Mouse (Mus musculus) neural tube, embryonic 11.5 days (tissue): ENCODE data around the gene Cth. TPM values are rescaled to one million over a fixed set of nuclear protein-coding genes. Genes with fewer than 3 reads are reported as not detected.
A peak's percentile ranks its signal among the peaks of the same experiment; 100 is the strongest.

Experiments
- ATAC-seq: fragments of 200-750 bp; cut with Nextera tagmentation; 2 replicates; pipeline ENCODE4 v1.8.0; 2017; ENCODE audit warnings: moderate number of reproducible peaks, mild to moderate bottlenecking, moderate TSS enrichment, moderate library complexity; ENCODE audit not compliant: insufficient read depth, low FRiP score, low TSS enrichment
- DNase-seq: peaks from one replicate; pipeline ENCODE4 v3.0.0-alpha.2; 2015; ENCODE audit warnings: low spot score
- H3K27ac ChIP-seq: fragments of 300-500 bp; sonication (generic); 2 replicates; pipeline ENCODE4 v1.5.1; 2014; ENCODE audit warnings: low read depth, mild to moderate bottlenecking, low read length
- H3K27me3 ChIP-seq: fragments of 300-500 bp; sonication (generic); 2 replicates; pipeline ENCODE4 v1.6.1; 2014; ENCODE audit warnings: mild to moderate bottlenecking, low read length, mixed read lengths; ENCODE audit not compliant: control insufficient read depth, insufficient read depth
- H3K36me3 ChIP-seq: fragments of 300-500 bp; sonication (generic); 2 replicates; pipeline ENCODE4 v1.6.1; 2014; ENCODE audit warnings: mild to moderate bottlenecking, low read length, moderate library complexity, mixed read lengths; ENCODE audit not compliant: control insufficient read depth, insufficient read depth
- H3K4me1 ChIP-seq: fragments of 300-500 bp; sonication (generic); 2 replicates; pipeline ENCODE4 v1.6.1; 2014; ENCODE audit warnings: low read length, mixed read lengths; ENCODE audit not compliant: control insufficient read depth, insufficient read depth
- H3K4me2 ChIP-seq: fragments of 300-500 bp; sonication (generic); 2 replicates; pipeline ENCODE4 v1.6.1; 2014; ENCODE audit warnings: low read depth, mild to moderate bottlenecking, moderate library complexity
- H3K4me3 ChIP-seq: fragments of 300-500 bp; sonication (generic); 2 replicates; pipeline ENCODE4 v1.5.1; 2014; ENCODE audit warnings: low read depth, low read length
- H3K9ac ChIP-seq: fragments of 300-500 bp; sonication (generic); 2 replicates; pipeline ENCODE4 v1.6.1; 2014; ENCODE audit warnings: mild to moderate bottlenecking, low read length
- H3K9me3 ChIP-seq: fragments of 300-500 bp; sonication (generic); 2 replicates; pipeline ENCODE4 v1.6.1; 2016; ENCODE audit warnings: low read length; ENCODE audit not compliant: control insufficient read depth
- WGBS: fragments of 180-500 bp; shearing (Covaris S2); extraction: QIAGEN DNeasy Blood & Tissue Kit; methylation state at CpG from one replicate; pipeline ENCODE4 v1.1.7; 2014; 5-methylcytosine and 5-hydroxymethylcytosine counted together
- polyA plus RNA-seq: library from polyadenylated mRNA; unstranded; fragments of >200 nt; fragmentation: Nextera tagmentation; extraction: Ambion mirVana; gene quantifications from 2 replicates; pipeline ENCODE4 v1.2.1, GENCODE M21; 2014

Gene Cth
- polyA plus RNA-seq, 1 experiment from 2014 or later = 10.9 TPM

DNA sequence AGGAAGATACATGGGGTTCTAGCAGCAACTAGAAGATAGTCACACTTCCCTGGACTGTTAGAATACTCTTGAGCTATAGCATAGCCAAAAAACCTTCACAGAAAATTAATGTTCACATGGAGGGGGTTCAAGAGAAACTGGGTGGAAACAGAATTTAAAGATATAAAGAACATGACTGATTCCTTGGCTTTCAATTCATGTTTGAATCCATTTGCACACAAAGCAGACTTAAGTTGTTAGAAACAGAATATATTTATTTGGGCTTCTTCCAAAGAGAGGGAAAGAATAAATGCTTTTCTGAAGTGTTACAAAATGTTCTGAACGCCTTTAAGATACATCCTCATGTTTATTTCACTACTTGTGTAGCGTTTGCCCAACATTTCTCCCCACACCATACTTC, 57.0 kb downstream of the Cth start:
- Histone ChIP-seq H3K27ac (no peak overlapping the region), H3K27me3 (no peaks in the 10 kb centered on the region), H3K4me3 (no peak overlapping the region), H3K9me3 (no peaks in the 10 kb centered on the region), H3K4me2 (no peak overlapping the region), H3K9ac (no peak overlapping the region), H3K4me1 (no peaks in the 10 kb centered on the region), H3K36me3 (no peaks in the 10 kb centered on the region)
- 85% methylated on average over 2 of the region's 2 CpGs for WGBS
- ATAC-seq (no peak), DNase-seq (no peak)

GRCm38 (mm10) chr3:157866251-157866650, 58.6 kb downstream of the Cth start:
- 48% methylated on average over 4 of the region's 4 CpGs for WGBS
- no peaks in the 10 kb centered on the region for H3K9me3 ChIP-seq
- H3K4me2 ChIP-seq = no peak overlapping the region
- no peak overlapping the region for H3K4me3 ChIP-seq
- H3K27ac ChIP-seq = no peak overlapping the region
- DNase-seq = no peak
- no peaks in the 10 kb centered on the region for H3K36me3 ChIP-seq
- no peak for ATAC-seq
- no peaks in the 10 kb centered on the region for H3K27me3 ChIP-seq
- no peak overlapping the region for H3K9ac ChIP-seq
- H3K4me1 ChIP-seq = no peaks in the 10 kb centered on the region

GRCm38 (mm10) chr3:157865848-157866247, 59.0 kb downstream of the Cth start:
- no peak overlapping the region for H3K9ac ChIP-seq

GRCm38 (mm10) chr3:157865431-157865830, 59.4 kb downstream of the Cth start:
- no peaks in the 10 kb centered on the region for H3K27me3 ChIP-seq
- H3K9ac ChIP-seq = no peak overlapping the region
- WGBS = 79% methylated on average over 6 of the region's 6 CpGs
- H3K9me3 ChIP-seq = no peaks in the 10 kb centered on the region
- H3K4me3 ChIP-seq = no peak overlapping the region
- H3K36me3 ChIP-seq = no peaks in the 10 kb centered on the region
- H3K4me2 ChIP-seq = no peak overlapping the region
- no peaks in the 10 kb centered on the region for H3K4me1 ChIP-seq
- DNase-seq (no peak), ATAC-seq (no peak)
- no peak overlapping the region for H3K27ac ChIP-seq

More at GRCm38 (mm10) chr3:157865848-157866247, 59.0 kb downstream of the Cth start:
- Histone ChIP-seq H3K4me2 (no peak overlapping the region), H3K4me3 (no peak overlapping the region), H3K27me3 (no peaks in the 10 kb centered on the region), H3K36me3 (no peaks in the 10 kb centered on the region), H3K4me1 (no peaks in the 10 kb centered on the region), H3K9me3 (no peaks in the 10 kb centered on the region), H3K27ac (no peak overlapping the region)
- DNase-seq (no peak), ATAC-seq (no peak)
- WGBS = 85% methylated on average over 2 of the region's 2 CpGs

- no peak for ATAC-seq
- H3K27me3 ChIP-seq = no peaks in the 10 kb centered on the region
Observed at GRCm38 (mm10) chr3:157852806-157853205, 72.1 kb downstream of the Cth start.

DNA sequence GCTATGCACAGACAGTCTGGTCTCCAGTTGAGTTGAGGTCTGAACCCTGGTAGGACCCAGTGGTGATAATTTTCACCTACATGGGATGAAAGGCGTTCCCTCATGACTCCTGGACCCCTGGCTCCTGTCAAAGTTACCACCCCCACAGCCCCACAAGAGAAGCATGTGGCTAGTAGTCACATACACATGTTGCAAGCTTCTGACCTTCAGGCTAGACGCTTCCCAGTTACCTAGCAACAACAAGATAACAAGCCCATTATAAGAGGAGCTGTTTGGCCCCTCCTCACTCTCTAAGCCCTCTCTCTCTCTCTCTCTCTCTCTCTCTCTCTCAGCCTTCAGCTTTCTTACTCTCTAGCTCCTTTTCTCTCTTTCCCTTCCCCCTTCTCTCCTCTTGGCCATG, 76.4 kb downstream of the Cth start:
- H3K4me1 ChIP-seq = no peaks in the 10 kb centered on the region
- no peak overlapping the region for H3K9ac ChIP-seq
- no peak overlapping the region for H3K4me3 ChIP-seq
- no peak overlapping the region for H3K27ac ChIP-seq
- H3K4me2 ChIP-seq = no peak overlapping the region
- ATAC-seq (peak; percentile 18; the same call in 1 of the 2 replicates), DNase-seq (no peak)
- H3K27me3 ChIP-seq = no peaks in the 10 kb centered on the region
- WGBS = 56% methylated on average over 2 of the region's 2 CpGs
- H3K36me3 ChIP-seq = no peaks in the 10 kb centered on the region
- H3K9me3 ChIP-seq = no peaks in the 10 kb centered on the region

More at GRCm38 (mm10) chr3:157852806-157853205, 72.1 kb downstream of the Cth start:
- no peaks in the 10 kb centered on the region for H3K36me3 ChIP-seq
- no peaks in the 10 kb centered on the region for H3K9me3 ChIP-seq
- H3K4me3 ChIP-seq = no peak overlapping the region
- H3K9ac ChIP-seq = no peak overlapping the region
- H3K4me1 ChIP-seq = no peaks in the 10 kb centered on the region
- no peak overlapping the region for H3K27ac ChIP-seq
- DNase-seq = no peak
- 46% methylated on average over 1 of the region's 1 CpGs for WGBS
- no peak overlapping the region for H3K4me2 ChIP-seq

DNA sequence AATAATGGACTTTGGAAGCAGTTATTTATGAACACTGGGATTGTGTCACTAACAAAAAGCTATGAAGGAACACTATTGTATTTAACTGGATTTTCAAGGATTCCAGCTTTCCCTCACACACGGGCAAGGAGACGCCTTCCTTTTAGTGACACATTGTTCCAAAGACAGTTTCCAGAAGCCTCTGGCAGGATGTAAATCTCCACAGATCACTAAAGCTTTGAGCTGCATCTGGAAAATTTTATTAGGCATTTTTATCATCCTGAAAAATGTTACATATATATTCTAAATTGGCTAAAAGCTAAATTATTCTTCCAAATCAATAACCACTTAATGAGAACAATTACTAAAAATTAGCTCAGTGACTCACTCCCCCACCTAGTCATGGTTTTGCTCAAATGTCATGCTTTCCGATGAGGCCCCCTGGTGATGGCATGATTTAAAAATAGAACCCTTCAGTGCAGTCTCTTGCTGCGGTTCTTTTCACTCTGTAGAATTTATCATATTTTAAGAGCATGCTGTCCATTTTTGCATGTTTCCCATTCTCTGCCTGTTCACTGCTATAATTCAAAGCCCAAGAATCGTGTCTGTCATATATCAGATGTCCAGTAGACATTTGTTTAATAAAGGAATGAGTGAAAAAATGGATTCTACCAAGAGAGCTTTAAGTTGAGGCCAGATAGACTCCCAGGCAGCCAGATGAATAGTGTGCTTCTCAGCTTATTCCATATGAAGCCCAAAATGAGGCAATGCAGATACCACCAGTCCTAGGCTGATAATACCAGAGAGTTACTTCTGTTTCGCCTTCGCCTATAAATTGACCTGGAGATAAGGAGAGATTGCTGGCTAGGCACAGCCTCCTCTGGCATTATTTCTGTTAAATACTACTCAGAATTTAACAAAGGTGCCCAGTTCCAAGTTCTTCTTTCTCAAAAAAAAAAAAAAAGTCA, 77.3 kb downstream of the Cth start:
- Histone ChIP-seq H3K4me1 (no peaks in the 10 kb centered on the region), H3K27me3 (no peaks in the 10 kb centered on the region), H3K9ac (no peak overlapping the region), H3K36me3 (no peaks in the 10 kb centered on the region), H3K4me3 (no peak overlapping the region), H3K4me2 (no peak overlapping the region), H3K27ac (no peak overlapping the region), H3K9me3 (no peaks in the 10 kb centered on the region)
- WGBS = 78% methylated on average over 7 of the region's 7 CpGs
- DNase-seq = no peak
- no peak for ATAC-seq
